Mouse (Mus musculus): ENCODE measurements at regions not wholly inside any gene's neighbourhood (a gene's known extent, or its start where the extent isn't known, plus 50 kb on each side); places are given as distances from the start of the nearest gene placed in this dataset.
"Not testable (repeated sequence)": the region's sequence is repeated elsewhere in the genome, so short reads cannot be mapped to it uniquely, and the experiment has no call there.

DNA sequence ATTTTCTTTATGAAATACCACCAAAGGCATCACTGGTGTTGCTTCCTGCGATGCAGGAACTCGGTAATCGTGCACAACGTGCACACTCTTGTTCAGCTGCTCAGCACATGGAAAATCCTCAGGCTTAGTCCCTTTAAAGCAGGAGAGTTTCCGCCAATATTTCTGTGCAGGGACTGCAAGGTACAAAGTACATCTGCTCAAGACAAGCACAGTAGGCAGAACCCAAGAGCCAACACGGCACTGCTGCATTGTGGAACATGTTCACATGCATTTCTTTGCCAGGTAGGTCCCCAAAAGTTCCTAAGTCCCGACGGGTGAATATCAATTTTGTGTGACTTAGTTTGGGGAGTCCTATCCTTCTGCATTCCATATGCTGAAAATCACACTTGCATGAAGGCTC is 808.0 kb upstream of the Pou3f3 start:
- DNase-seq (ENCODE audit: low spot score in 2 of 2): no peak

DNA sequence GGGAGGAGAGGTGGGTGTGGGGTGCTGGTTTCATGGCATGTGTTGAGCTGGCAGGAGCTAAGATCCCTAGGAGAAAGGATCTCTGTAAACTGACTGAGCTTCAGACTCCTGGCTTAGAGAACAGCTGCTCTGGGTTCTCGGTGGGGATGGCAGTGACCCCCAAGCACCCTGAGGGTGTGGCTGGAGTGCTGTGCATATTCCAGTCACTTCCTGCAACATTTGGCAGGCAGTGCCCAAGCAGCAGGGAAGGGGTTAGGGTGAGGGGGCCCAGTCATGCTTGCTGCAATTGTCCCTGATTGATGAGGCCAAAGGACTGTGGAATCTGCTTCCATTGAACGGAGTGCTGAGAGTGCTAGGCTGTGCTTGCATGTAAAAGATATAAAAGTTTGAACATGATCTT is 807.4 kb upstream of the Pou3f3 start:
- DNase-seq (ENCODE audit: low spot score in 2 of 2): no peak

DNA sequence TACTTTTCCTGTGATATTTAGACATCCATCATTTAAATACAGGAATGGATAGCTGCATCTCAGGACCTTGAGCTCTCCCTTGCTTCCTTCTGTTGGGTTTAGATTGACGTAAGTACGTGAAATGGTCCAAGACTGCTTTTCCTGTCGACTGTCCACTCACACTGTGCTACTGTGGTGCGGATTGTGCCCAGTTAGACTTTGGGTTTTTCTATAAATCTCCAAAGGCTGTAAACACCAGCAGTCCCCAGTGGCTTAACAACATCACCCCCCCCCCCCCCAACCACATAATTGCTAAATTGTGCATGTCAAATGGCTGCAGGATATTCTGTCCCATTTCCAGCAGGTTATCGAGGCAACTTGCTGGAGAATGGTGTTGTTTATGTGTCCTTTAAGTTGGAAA is 806.6 kb upstream of the Pou3f3 start:
- DNase-seq (ENCODE audit: low spot score in 2 of 2): no peak

DNA sequence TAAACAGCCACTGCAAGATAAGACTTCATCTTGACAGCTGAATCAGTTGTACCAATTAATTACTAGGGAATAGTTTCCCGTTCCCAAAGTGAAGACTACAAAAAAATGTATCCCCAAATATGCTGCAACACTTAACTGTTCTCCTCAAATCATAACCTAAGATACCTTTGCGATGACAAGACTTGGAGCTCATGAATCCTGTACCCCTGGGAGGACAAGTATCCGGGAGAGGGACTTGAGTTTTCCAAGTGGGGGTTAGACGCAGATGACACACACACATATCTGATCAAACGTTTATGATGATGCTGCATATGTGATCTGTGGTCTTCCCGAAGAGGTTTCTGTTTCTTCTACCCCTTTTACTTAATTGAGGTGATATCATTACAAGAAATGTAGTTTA is 805.6 kb upstream of the Pou3f3 start:
- DNase-seq (ENCODE audit: low spot score in 2 of 2): no peak

DNA sequence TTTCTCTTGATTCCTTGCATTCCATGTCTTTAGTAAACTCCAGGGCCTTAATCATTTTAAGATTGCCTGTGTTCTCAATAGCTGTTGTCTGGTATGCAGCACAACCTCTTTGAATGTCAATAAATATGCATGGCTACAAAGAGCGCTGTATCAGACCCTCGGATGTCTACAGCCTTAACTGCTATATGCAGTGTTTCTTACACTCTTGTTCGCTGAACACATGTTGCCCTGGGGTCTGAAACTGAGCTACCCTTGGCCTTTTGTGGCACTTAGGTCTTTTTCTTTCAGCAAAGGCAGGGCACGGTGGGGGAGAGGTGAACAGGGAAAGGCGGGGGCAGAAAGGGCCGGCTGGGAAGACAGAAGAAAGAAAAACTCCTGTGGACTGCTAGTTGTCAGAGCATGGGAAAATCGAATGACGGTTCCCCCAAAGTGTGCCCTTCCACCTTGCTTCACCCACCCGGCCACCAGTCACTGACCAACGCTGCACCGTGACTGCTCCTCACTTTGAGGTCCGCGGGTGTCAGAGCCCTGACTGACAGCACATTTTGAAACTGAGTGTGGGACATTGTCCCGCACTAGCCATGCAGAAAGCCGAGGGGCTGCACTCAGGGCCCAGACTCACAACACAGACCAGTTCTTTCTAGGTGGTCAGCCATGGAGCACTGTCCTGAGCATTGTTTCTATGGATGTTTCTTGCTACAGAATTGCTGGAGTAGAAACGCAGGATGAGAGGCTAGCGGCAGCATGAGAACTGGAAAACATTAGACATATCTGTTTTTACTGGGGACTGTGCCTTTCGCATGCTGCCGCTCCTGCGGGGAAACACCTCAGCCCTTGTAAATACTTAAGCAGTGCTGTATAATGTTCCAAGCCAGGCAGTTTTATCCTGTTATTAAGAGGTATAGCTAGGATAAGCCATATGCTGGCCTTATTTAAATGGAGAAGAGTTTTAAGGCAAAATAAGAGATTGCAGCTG is 804.6 kb upstream of the Pou3f3 start:
- DNase-seq (ENCODE audit: low spot score in 2 of 2): no peak

DNA sequence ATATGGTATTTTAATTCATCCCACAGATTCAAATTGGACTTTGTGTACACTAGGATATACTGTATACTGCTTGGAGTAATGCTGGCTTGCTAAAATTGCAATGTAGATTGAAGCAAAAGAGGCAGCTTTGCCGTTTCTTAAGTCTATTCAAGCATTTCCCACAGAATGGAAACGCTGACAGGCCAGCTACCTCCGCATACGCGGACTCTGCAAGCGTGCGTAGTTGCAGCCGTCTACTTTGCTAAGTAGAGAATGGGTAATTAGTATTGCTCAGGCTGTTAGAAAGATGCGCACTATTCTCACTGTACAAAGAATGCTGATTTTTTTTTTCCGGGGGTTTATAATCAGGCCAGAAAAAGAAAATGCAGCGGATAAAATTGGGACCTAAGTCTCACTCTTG is 803.8 kb upstream of the Pou3f3 start:
- no peak for DNase-seq (ENCODE audit: low spot score in 2 of 2)

DNA sequence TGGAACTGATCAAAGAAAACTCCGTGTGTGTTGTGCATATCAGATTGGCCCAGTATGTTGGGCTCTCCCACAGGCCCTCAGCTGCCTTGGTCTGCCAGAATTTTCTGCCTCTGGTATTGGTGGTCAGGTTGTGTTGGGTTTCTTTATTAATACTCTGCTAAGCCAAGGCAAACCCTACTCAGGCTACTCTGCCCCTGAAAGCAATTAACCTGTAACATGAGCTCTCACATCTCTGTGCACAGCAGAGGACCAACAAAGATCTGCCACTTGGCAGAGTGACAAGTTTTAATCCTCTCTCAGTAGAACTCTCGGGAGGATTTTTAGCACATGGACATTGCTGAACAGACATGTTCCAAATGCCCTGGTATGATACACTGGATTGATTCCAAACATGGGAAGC is 803.2 kb upstream of the Pou3f3 start:
- no peak for DNase-seq (ENCODE audit: low spot score in 2 of 2)

DNA sequence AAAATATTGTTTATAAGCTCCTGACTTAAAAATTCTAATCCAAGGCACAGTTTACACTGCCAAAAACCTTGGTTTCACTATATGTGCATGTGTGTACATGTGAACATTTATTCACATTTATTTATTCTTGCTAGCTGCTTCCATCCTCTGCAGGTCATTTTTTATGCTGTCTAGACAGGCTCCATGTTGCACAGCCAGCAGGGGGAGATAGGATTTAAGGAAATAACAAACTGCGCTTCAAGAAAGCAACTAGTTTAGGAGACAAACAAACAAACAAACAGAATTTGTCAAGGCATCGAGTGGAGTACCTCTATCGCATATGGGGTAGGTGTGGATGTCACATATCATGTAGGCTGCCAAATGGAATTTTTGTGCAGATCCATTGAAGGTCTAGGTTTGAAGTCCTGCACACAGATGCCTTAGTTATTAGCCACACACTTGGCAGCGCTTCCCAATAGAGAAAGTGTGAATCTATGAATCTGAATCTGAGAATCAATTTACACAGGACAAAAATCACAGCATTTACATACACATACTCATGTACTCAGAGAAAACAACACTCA is 797.7 kb upstream of the Pou3f3 start:
- no peak for DNase-seq (ENCODE audit: low spot score in 2 of 2)

DNA sequence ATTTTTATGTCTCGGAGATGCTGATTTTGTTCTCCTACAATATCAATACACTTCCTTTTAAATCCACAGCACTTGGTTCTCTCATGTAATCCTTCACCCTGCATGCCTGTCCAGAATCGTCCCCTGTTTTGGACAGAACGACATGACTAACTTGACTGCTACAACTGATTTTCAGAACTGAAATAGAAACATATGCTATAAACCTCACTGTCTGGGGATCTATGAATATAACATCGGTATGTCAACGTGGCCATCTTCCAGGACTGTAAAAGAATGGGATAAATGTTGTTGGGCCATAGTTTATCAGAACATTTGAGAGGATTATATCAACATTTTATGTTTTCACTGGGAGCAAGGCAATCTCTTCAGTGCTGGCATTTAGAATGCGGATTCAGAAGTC is 795.2 kb upstream of the Pou3f3 start:
- no peak for DNase-seq (ENCODE audit: low spot score in 2 of 2)

DNA sequence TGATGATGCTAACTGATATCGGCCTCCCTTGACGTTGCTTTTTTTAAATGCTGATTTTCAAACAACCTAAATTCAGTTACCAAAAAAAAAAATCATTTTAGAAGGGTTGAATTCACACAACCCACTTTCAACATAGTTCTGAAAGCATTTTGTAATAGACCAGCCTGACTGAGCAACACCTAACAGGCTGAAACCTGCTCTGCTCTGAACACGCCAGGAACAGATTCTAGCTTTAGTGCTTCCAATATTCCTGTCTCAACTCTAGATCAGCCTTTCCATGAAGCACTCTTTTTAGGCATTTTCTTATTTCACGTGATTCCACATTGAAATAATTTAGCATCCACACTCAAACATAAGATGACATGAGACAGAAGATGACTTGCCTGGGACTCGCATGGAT is 789.6 kb upstream of the Pou3f3 start:
- DNase-seq (ENCODE audit: low spot score in 2 of 2): no peak

DNA sequence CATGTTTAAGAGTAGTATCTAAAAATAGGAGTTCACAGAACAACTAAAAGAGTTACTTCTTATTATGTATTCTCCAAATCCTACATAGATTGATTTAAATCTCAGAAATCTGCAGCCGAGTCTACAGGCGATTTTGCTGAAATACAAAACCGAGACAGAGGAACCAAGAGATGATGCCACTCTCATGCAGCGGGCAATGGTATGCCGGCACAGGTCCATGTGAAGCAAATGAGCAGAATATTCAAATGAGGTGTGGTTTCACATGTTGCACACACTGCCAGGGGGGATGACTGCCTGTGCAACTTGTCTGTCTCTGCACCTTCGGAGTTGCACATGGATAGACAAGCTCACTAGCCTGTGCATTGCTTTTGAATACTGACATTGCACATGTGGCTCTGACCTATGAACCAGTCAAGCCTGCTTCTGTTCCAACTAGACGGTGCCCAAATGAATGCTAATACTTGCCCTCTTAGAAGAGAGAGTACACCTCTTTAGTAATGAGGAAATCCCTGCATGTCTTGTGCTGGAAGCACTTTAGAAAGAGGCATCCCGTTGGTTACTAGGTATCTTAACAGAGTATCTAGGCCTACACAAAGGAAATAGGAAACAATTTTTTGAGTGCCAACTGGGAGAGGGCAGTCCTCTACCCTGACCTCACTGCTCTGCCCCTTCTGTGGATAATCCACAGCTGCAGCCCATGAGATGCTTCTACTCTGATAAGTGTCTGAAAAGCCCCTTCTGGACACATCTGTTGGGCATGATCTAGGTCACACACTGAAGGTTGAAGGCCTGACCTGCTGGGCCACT is 787.4 kb upstream of the Pou3f3 start:
- DNase-seq (ENCODE audit: low spot score in 2 of 2): no peak

DNA sequence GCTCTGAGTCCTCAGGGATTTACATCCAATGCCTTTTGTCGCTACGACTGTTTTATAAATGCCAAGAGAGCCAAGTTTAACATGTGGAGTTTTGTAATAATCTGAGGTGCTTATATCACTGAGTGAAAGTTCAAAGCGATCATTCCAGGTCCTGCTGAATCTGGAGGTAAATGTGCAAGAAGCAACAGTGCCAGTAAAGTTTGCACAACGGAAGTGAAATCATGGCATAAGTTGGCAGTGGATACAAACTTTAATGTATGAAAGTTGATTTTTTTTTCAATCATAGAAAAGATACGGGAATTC is 786.8 kb upstream of the Pou3f3 start:
- DNase-seq (ENCODE audit: low spot score in 2 of 2): no peak

DNA sequence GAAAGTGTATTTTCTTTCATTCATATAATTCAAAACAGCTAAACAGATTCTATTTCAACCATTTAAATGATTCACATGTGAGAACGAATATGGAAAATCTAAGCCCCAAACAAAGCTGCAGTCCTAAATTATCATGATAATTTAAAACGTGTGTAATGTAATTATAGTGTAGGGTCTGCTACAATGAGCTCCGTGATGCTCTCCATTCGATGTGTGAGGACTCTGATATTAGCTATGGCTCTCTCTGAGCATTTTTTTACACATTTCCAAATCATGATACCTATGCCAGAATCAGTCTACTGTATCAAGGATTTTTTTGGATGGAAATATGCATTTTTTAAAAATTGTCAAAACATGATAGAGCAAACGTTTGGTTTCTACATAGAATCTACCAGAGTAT is 785.8 kb upstream of the Pou3f3 start:
- no peak for DNase-seq (ENCODE audit: low spot score in 2 of 2)

DNA sequence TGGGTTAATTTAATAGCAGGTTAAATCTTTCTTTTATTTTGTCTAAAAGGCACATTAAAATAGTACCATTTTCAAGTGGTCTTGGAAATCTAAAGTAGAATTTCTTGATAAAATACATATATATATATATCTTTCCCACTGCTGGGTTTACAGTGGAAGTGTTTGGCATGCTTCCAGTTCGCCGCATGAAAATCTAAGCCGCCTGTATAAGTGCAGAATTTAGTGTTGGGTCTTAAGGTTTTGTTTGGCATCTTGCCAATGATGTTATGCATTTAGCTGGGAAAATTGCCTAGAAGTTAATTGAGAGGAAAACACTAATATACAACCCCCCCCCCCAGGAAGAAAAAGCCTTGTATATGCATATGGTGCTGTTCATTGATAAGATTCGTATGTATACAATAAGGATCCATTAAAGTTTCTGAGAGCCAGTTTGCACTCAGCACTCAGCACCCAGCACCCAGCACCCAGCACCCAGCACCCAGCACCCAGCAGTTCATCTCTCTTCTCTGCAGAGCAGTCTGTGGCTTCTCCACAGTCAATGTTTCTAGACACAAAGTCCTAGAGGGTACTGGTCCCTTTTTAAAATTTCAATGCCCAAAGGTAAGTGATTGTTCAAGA is 778.7 kb upstream of the Pou3f3 start:
- DNase-seq (ENCODE audit: low spot score in 2 of 2): no peak

DNA sequence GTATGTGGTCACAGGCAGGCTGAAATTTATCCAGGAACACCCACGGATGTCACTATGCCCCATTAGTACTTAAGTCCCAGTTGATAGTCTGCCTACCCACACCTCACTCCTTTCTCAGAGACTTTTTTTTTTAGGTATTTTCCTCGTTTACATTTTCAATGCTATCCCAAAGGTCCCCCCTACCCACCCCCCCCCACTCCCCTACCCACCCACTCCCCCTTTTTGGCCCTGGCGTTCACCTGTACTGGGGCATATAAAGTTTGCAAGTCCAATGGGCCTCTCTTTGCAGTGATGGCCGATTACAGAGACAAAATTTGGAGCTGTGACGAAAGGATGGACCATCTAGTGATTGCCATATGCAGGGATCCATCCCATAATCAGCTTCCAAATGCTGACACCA is 777.8 kb upstream of the Pou3f3 start:
- DNase-seq (ENCODE audit: low spot score in 2 of 2): not testable (repeated sequence)

DNA sequence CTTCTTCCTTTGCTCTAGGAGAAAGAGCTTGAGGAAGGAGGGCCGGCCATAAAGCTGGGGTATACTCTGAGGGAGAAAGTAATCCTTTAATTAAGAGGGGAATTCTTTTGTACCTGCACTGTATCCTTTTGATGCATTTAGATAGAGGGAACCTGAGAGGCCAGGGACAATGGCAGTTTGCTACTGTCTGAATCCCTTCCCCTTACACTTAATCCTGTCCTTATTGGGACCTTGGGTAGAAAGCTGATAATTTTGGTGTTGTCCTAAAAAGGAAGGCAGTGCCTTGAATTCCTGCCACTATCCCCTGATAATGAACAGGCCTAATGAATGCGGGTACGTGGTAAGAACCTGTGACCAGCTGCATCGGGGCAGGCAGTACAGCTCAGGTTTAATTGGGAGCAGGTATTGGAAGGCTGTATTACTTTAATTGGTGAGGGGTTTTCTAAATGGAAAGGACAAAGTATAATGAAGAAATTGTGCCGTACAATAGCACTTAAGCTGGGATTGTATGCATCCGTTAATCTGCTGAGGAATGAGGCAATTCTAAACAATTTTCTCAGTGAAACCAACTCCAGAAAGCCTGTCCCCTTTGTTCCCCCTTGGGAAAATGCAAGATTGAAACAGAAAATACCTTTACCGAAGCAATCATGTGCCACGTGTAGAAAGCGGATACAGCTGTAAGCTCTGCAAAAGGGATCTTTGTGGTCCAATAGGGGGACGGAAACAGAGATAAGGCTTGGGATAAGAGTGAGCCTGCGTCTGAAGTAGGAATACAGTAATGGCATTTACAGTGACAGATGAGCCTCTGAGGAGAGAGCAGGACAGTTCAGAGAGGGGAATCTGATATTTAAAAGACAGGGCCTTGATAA is 776.9 kb upstream of the Pou3f3 start:
- no peak for DNase-seq (ENCODE audit: low spot score in 2 of 2)

DNA sequence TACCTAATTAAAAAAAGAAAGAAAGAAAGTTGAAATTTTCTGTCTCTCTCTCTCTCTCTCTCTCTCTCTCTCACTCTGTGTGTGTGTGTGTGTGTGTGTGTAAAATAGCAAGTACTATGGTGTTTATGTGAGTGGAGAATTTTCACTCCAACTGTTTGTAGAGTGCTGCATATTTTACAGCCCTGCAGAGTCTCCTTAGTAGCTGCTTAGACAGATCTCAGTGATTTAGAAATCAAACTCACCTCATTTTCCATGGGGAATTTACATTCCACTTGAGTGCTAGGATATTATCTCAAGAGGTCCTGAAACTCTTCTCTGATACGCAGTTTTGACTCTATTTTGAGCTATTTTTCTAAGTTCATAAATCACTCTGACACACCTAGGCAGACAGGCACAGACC is 761.8 kb upstream of the Pou3f3 start:
- DNase-seq (ENCODE audit: low spot score in 2 of 2): no peak

DNA sequence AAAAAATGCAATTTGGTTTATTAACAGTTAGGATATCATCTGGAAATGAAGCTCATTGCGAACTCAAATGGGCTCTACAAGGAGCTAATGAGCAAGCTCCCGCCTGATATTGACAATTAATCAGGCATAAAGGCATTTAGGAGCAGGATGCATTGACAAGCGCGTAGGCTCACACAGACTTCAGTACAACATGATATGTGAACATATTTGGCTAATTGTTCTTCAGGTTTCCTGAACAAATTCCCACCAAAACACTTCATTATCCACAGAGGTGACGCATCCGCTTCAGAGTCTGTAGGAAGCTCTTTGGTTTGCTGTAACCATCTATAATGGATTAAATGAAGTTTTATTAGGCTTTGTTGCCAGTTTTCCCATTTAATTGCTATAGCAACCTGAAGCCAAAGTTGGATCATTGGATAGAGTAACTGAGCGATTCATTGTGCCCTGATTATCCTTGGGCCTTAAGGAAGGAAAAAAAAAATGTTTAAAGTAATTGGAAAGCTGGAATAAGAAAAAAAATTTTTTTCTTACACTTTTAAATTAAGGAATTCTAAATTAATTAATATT is 759.6 kb upstream of the Pou3f3 start:
- no peak for DNase-seq (ENCODE audit: low spot score in 2 of 2)

DNA sequence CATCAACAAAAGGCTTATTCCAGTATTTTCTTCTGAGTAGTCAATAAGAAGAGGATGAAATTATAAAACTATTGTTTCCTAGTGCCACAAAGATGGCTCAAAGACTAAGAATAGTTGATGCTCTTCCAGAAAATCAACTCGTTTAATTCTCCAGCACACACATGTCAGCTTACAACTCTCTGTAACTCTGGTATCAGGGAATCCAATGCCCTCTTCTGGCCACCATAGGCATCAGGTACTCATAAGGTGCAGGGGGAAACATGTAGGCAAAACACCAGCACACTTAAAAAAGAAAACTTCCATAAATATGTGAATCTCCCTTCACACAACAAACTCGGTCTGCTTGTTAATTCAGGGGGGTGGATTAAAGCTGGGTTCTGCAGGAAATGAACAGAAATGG is 734.6 kb upstream of the Pou3f3 start:
- DNase-seq (ENCODE audit: low spot score in 2 of 2): no peak

DNA sequence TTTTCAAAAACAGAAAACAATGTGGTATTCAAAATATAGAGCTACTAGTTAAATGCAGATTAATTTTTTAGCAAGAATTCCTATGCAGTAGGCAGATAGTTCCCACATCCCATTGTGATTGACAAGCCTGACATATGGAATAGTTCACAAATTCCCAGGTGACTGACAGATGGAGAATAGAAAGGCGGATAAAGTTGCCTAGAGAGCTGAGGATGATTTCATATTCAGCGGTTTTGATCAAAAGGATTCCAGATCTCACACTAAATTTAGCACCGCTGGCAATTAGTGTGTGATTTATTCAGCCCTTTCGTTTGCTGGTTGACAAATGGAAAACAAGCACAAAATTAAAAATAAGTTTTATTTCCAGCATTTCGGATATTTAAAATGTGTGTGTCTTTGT is 714.0 kb upstream of the Pou3f3 start:
- DNase-seq (ENCODE audit: low spot score in 2 of 2): no peak

DNA sequence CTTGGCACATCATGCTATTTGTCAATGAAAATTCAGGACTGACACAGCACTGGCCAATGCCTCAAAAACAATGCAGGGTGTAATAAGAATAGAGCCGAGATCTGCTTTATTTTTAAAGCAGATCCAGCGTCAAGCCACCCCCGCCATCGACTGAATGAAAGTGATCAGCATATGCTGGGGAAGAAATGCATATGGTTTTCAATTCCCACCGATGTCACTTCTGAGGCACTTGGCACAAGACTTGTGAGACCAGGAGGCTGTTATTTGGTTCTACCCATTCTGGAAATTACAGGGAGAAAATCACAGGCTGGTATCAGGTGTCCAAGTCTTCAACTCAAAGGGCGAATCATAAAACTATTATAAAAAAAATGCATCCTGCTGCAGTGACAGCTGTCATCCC is 689.3 kb upstream of the Pou3f3 start:
- no peak for DNase-seq (ENCODE audit: low spot score in 2 of 2)

All from gastrocnemius, adult 8-10 months (tissue).